Mouse (Mus musculus) ovary, postnatal 10 days (tissue): Measurements from ENCODE around the gene Zfp513.

Source experiments
- DNase-seq: peaks from one replicate; pipeline ENCODE4 v3.0.0; 2022; ENCODE audit warnings: low spot score

Gene Zfp513

GRCm38 (mm10) chr5:31200327-31200768, 1.8 kb downstream of the Zfp513 start:
- no peak for DNase-seq

- no peak for DNase-seq
These were observed 2.2 kb downstream of the Zfp513 start for GRCm38 (mm10) chr5:31199893-31200292.

GRCm38 (mm10) chr5:31199321-31199892, 2.7 kb downstream of the Zfp513 start:
- no peak for DNase-seq

GRCm38 (mm10) chr5:31198616-31199320, 3.3 kb downstream of the Zfp513 start:
- no peak for DNase-seq

GRCm38 (mm10) chr5:31198170-31198569, 3.9 kb downstream of the Zfp513 start:
- DNase-seq: no peak

- DNase-seq: no peak
These were observed 5.0 kb downstream of the Zfp513 start for GRCm38 (mm10) chr5:31197072-31197471.

- no peak for DNase-seq
These were observed 5.9 kb downstream of the Zfp513 start for GRCm38 (mm10) chr5:31196207-31196606.

GRCm38 (mm10) chr5:31195671-31196070, 6.4 kb downstream of the Zfp513 start:
- DNase-seq: no peak

- DNase-seq: no peak
These were observed 7.3 kb downstream of the Zfp513 start for GRCm38 (mm10) chr5:31194486-31195485.

- no peak for DNase-seq
These were observed 8.3 kb downstream of the Zfp513 start for GRCm38 (mm10) chr5:31193631-31194281.

GRCm38 (mm10) chr5:31192939-31193630, 9.0 kb downstream of the Zfp513 start, which contains the start of the genes Snx17 and Eif2b4:
Gene Snx17 (plus strand): TSS chr5:31193227.
Gene Eif2b4 (minus strand): TSS chr5:31193430.
- DNase-seq: peak; percentile 97

GRCm38 (mm10) chr5:31192045-31192938, 9.8 kb downstream of the Zfp513 start:
- DNase-seq: no peak

- no peak for DNase-seq
These were observed 11.9 kb downstream of the Zfp513 start for GRCm38 (mm10) chr5:31190201-31190600.

- no peak for DNase-seq
These were observed 13.8 kb downstream of the Zfp513 start for GRCm38 (mm10) chr5:31188223-31188840.

GRCm38 (mm10) chr5:31183678-31184077, 18.4 kb downstream of the Zfp513 start:
- no peak for DNase-seq

- no peak for DNase-seq
These were observed 20.8 kb downstream of the Zfp513 start for GRCm38 (mm10) chr5:31181183-31181770.

- DNase-seq: peak; percentile 90
These were observed 22.1 kb downstream of the Zfp513 start, which contains the start of the genes Gm29609 and Gtf3c2 for GRCm38 (mm10) chr5:31179766-31180630. Gene Gm29609 (minus strand): TSS chr5:31179911. Gene Gtf3c2 (minus strand): TSS chr5:31180144.

GRCm38 (mm10) chr5:31179301-31179765, 22.8 kb downstream of the Zfp513 start:
- DNase-seq: no peak
